Mouse (Mus musculus) c-Kit-negative CD71-positive TER-119-positive erythroid progenitor cells, embryonic 14.5 days (primary cell): ENCODE data around the gene H2-K1.
"Not testable (repeated sequence)": the region's sequence is repeated elsewhere in the genome, so short reads cannot be mapped to it uniquely, and the experiment has no call there.

Experiments used
- DNase-seq: peaks from one replicate; pipeline ENCODE4 v3.0.0-alpha.2; 2013; ENCODE audit warnings: low read depth, low spot score

H2-K1 gene

GRCm38 (mm10) chr17:34026917-34027655, 26.9 kb upstream of the H2-K1 start:
- DNase-seq: no peak

- no peak for DNase-seq
These were observed 26.1 kb upstream of the H2-K1 start for GRCm38 (mm10) chr17:34026221-34026620.

GRCm38 (mm10) chr17:34025756-34026151, 25.6 kb upstream of the H2-K1 start:
- DNase-seq: no peak

GRCm38 (mm10) chr17:34024861-34025755, 25.0 kb upstream of the H2-K1 start:
- DNase-seq: no peak

- DNase-seq: no peak
These were observed 24.2 kb upstream of the H2-K1 start, which contains the start of gene Ring1 for GRCm38 (mm10) chr17:34024317-34024821. Ring1 (minus strand) TSS chr17:34024680.

- DNase-seq: no peak
These were observed 23.5 kb upstream of the H2-K1 start for GRCm38 (mm10) chr17:34023678-34024077.

- DNase-seq: no peak
These were observed 22.8 kb upstream of the H2-K1 start for GRCm38 (mm10) chr17:34022987-34023386.

GRCm38 (mm10) chr17:34022414-34022783, 22.3 kb upstream of the H2-K1 start:
- DNase-seq: no peak

GRCm38 (mm10) chr17:34021539-34022413, 21.6 kb upstream of the H2-K1 start:
- no peak for DNase-seq

- no peak for DNase-seq
These were observed 13.3 kb upstream of the H2-K1 start for GRCm38 (mm10) chr17:34013436-34013835.

- no peak for DNase-seq
These were observed 10.0 kb upstream of the H2-K1 start for GRCm38 (mm10) chr17:34010156-34010555.

GRCm38 (mm10) chr17:34006570-34006969, 6.4 kb upstream of the H2-K1 start:
- no peak for DNase-seq

- no peak for DNase-seq
These were observed 3.3 kb upstream of the H2-K1 start for GRCm38 (mm10) chr17:34003426-34003825.

- not testable (repeated sequence) for DNase-seq
These were observed 649 bp upstream of the H2-K1 start for GRCm38 (mm10) chr17:34000796-34001195.

GRCm38 (mm10) chr17:33999341-34000149, 602 bp downstream of the H2-K1 start:
- no peak for DNase-seq

GRCm38 (mm10) chr17:33998697-33999096, 1.4 kb downstream of the H2-K1 start:
- DNase-seq: not testable (repeated sequence)

GRCm38 (mm10) chr17:33997025-33997424, 3.1 kb downstream of the H2-K1 start:
- DNase-seq: not testable (repeated sequence)

GRCm38 (mm10) chr17:33995651-33996050, 4.5 kb downstream of the H2-K1 start:
- no peak for DNase-seq

GRCm38 (mm10) chr17:33994959-33995358, 5.2 kb downstream of the H2-K1 start:
- no peak for DNase-seq

GRCm38 (mm10) chr17:33991788-33992664, 8.1 kb downstream of the H2-K1 start:
- DNase-seq: peak; percentile 48
